Mouse (Mus musculus): Measurements from ENCODE around the gene Fnip2.

Fnip2 gene

GRCm38 (mm10) chr3:79564875-79565606 is 2.6 kb downstream of the Fnip2 start:
- DNase-seq (ENCODE audit: low spot score), result no peak

DNA sequence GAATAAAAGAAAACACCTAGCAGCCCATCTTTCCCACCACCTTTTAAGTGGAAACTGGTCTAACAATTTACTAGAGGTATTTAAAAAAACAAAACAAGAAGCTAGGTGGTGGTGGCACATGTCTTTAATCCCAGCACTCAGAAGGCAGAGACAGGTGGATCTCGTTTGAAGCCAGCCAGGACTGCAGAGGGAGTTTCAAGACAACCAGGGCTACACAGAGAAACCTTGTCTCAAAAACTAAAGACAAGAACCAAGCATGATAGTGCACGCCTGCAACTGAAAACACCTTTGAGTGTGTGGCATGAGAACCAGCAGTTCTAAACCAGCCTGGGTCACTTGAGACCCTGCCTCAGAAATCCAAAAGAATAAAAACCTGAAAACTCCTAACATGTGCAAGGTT is 4.1 kb downstream of the Fnip2 start:
- no peak for DNase-seq (ENCODE audit: low spot score)

DNA sequence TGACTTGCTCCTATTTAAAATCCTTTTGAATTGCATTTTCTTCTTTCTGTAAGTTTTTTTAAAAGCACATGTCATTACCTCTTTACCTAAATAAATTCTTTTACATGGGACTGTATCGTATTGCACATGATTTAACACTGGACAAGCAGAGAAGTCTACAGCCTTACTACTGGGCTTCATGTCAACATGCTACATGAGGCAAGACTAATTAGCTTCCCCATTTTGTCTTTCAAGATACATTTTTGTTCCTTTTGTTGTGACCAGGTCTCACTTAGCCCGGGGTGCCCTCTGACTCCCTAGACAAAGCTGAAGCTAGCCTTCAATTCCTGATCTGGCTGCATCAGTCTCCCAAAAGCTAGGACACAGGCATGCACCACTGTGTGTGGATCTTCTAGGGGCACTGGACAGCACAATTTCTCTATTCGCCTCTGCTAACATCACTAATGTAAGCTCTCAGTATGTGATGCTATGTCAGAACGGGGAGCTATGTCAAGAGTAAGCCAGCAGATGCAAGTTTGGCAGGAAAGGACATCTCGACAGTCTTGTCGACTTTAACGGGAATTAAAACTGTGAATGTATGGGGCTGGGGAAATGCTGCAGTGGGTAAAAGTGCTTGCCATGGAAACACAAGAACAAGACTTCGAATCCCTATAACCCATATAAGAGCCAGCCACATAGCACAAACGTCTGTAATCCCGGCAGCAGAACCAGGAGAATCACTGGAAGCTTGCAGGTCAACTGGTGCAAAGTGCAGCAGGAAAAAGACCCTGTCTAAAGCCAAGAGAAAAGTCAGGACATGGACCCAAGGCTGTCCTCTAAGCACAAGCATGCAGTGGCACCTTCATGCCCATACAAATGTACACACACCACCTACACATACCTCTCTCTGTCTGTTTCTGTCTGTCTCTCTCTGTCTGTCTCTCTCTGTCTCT is 5.5 kb downstream of the Fnip2 start:
- no peak for DNase-seq (ENCODE audit: low spot score)

DNA sequence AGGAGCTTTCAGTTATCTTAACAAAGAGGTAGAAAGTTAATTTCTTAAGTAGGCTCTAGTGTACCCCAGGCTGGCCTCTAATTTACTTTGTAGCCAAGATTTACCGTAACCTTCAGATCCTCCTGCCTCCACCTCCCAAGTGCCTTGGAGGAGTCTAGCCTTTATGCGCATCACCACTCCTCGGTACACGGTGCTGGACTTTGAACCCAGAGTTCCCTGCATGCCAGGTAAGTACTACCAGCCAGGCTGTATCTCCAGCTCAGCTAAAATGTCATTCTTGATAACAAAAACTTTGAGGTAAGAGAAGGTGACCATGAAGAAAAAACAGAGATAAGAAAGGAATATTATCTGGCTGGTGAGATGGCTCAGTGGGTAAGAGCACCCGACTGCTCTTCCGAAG is 7.0 kb downstream of the Fnip2 start:
- DNase-seq (ENCODE audit: low spot score), result no peak

DNA sequence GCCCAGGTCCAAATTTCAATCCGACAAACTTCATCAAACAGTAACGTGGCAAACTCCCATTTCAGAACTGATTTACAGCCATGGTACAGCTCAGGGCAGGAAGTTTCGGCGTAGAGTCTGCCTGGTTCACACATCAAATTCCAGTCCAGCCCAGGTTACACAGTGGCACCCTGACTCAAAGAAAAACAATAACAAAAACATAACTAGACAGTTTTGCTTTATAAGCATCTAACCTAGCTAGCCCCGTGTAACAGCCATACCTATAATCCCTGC is 7.9 kb downstream of the Fnip2 start:
- no peak for DNase-seq (ENCODE audit: low spot score)

DNA sequence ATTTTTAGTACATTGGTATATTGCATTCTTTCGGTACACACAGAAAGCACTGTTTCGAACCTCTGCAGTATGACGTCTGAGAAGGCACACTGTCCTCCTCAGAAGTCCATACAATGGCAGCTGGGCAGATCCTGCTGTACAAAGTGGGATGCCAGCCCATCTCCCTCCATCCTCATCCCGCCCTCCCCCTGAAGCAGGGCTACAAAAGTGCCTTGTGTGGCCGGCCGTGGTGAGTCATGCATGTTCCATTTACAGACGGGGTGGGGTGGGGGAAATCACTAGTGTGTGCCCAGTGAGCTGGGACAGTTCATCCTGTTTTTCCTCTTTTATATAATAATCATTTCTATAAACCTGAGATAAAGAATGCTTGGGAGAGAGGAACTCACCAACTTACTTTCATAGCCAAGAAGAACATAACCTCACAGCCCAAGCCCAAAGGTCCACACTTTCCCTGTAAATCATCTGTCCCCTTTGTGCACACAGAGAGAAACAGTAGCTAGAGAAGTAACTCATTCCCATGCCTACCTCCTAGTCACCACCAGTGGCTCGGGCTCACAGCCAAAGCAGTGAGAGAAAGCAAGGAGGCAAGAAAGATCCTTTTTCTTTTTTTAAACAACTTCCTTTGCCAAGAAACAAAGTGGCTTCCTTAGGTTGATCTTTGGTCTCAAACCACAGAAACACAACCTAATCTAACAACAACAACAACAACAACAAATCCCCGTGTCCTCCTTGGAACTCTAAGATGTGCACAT is 8.4 kb downstream of the Fnip2 start:
- peak; percentile 52 for DNase-seq (ENCODE audit: low spot score)

GRCm38 (mm10) chr3:79555061-79555460 is 12.5 kb downstream of the Fnip2 start:
- no peak for DNase-seq (ENCODE audit: low spot score)

- no peak for DNase-seq (ENCODE audit: low spot score)
Observed at GRCm38 (mm10) chr3:79553779-79554178, 13.8 kb downstream of the Fnip2 start.

GRCm38 (mm10) chr3:79551826-79552552 is 15.6 kb downstream of the Fnip2 start:
- no peak for DNase-seq (ENCODE audit: low spot score)

DNA sequence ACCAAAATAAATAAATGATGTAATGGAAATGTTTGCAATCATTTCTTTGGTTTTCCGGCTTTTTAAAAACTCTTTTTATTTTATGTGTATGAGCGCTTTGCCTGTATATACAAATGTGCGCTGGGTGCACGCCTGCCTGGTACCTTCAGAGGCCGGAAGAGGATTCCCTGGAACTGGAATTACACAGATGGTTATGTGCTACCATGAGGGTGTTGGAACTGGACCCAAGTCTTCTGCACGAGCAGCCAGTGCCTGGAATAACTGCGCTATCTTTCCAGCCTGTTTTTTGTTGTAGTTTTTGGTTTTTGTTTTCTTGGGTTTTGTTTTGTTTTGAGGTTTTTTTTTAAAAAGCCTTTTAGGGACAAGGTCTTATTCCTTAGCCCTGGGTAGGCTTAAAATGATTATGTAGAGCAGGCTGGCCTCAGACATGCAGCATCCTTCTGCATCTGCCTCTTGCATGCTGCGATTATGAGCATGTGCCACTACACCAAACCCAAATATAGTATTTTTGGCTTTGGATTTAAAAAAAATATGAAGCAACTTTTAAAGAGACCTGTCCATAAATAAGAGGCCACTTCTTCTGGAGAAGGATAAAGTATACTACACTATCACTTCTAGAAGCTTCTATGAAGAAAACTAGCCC is 17.7 kb downstream of the Fnip2 start:
- no peak for DNase-seq (ENCODE audit: low spot score)

GRCm38 (mm10) chr3:79548681-79549437 is 18.7 kb downstream of the Fnip2 start:
- DNase-seq (ENCODE audit: low spot score), result no peak

DNA sequence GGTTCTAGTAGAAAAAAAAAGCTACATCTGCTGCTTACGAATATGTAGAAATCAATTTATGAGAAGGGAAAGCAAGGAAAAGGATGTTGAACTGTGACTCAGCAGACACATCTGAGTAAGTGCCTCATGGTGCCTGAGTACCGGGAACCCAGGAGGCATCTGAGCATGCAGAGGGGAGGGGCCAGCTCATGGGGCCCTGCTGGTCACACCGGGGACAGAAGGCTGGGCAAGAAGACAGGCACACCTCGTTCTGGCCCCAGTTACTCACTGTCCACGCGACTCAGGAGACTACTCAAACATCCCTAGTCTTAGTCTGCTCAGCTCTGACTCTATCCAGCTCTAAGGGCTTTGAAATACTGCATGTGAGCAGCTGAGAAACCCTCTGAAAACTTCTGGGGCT is 25.0 kb downstream of the Fnip2 start:
- no peak for DNase-seq (ENCODE audit: low spot score)

DNA sequence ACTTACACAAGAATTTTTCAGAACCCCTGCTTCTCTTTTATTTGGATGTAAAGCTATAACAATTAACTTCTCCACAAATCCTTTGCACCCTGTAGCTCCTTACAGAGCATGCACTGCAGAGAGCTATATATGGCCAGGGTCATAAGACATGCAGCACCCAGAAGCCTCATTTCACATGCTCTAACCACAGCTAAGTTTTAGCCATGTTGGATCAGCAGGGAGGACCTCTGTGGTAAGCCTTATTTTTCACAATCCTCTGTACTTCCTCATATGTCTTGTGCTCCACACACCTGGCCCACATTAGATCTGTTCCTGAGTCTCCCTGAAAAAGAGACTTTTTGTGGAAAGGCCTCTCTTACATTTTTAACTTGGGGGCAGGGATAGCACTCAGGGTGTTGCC is 27.9 kb downstream of the Fnip2 start:
- DNase-seq (ENCODE audit: low spot score), result no peak

DNA sequence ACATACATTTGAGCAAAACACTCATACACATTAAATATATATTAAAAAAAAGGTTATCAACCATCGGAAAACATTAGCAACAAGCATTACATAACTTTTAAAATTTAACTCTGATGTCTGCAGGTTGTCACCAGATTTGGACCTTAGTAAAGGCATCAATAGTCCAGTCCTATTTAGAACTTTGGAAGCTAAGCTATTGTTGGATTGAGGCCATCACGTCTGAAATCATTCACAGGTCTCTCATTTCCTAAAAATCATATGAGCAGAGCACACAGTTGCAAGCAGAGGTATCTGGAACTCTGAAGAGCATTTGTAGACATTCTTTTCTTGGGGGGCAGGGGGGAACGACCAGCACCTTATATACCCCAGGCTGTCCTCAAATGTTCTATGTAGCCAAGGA is 28.5 kb downstream of the Fnip2 start:
- DNase-seq (ENCODE audit: low spot score), result no peak

DNA sequence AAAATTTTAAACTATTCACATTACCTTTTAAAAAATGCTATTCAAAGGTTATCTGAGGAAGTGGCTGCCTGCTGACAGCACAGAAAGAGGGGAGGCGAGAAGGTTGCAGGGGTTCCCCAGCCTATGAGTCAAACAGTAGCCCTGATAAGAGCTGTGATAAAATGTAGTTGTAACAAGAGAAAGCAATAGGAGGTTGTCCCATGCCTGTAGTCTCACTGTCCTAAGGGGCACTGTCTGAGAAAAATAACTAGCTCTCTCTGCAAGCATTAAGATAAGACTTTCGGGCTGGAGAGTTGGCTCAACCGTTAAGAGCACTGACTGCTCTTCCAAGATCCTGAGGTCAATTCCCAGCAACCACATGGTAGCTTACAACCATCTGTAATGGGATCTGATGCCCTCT is 29.3 kb downstream of the Fnip2 start:
- DNase-seq (ENCODE audit: low spot score), result no peak

DNA sequence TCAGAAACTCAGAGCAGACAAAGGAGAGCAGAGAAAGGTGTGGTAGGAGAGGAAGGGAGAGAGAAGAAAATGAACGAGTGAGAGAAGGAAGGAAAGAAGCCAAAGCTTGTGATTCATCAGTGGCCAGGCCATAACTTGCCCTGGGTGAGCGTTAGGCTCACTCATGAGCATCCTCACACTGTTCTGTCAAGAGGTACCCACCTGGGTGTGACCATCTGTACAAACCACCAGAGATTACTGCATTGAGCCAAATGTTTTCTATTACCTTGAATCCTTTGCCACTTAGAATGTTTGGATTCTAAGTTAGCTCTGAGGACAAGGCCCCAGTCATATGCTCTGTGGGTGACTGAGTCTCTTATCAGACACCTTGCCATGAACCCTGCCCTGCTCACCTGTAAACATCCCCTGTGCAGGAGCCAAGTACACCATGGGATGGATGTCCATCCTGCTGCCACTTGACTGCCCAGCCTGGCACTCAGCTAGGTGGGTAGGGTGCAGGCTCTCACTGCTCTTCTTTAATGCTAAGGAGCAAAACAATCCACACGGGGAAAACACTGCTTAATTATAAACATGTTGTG is 29.9 kb downstream of the Fnip2 start:
- DNase-seq (ENCODE audit: low spot score), result no peak

DNA sequence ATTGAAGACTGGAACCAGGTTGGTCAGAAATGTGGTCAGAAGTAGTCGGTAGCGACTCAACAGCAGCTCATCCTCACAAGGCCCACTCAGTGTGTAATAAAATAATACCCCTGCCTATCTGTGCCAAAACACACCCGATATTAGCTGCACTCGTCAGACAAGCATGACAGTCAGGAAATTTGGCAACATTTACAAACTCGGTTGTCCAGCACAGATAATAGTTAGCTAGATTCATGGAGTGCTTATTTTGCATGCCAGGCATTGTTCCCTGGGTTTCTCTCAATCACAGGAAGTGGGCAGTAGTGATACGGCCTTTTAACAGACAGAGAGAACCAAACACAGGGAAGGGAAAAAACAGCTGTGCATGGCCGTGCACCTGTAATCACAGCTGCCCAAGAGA is 30.6 kb downstream of the Fnip2 start:
- no peak for DNase-seq (ENCODE audit: low spot score)

DNA sequence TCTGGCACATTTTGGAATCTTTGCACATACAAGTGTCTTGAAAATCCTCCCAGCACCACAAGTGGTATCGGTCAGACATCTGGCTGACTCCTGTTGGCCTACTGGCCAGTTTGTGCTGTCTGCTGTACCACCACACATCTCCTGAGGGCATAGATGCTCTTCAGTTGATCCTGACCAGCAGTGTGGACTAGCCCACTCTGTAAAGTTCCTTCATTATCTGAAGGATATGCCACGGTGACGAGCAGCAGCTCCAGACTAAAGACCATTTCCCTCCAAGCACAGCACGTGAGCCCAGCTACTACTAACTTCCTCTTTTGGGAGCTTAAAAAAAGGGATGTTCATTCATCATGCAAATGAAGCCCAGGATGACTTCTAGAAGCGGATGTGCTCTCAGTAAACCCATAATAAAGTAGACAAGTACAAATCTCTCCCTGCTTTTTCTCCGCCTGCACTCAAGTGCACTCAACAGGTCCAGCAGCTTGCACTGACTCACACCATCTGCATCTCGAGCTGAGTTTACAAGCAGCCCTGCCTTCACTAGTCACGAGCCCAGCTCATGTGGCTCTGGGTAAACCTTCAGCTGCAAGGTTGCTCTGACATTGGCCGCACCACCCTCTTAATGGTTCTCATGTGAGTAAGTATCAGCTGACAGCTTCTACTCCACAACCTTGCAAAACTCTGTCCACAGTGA is 35.9 kb downstream of the Fnip2 start:
- peak; percentile 71 for DNase-seq (ENCODE audit: low spot score)

GRCm38 (mm10) chr3:79529499-79530096 is 38.0 kb downstream of the Fnip2 start:
- DNase-seq (ENCODE audit: low spot score), result no peak

DNA sequence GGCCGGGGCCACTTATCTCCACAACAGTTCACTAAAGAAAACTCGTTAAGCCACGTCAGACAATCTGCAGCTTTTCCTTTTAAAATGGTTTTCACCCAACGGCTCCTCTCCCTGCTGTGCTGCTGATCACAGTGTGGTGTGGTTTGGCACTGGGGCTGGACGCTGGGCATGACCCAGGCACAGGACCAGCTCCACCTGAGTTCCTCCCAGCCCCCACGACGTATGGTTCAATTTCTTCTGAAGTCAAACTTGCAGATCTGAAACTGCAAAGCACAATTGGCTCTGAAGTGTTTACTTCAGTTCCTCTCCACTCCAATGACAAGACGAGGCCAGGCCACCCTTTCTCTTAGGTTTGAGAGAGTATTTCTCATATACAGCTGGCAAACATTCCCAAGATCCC is 39.1 kb downstream of the Fnip2 start:
- DNase-seq (ENCODE audit: low spot score), result no peak

Measured in layer of hippocampus, adult 11-12 months (tissue).